Mouse (Mus musculus) T-helper 17 cell (primary cell): ENCODE measurements at regions not wholly inside any gene's neighbourhood (a gene's known extent, or its start where the extent isn't known, plus 50 kb on each side); places are given as distances from the start of the nearest gene placed in this dataset.
"Not testable (repeated sequence)": the region's sequence is repeated elsewhere in the genome, so short reads cannot be mapped to it uniquely, and the experiment has no call there.

Source experiments
- in situ Hi-C, 2 experiments: fragments of 300-600 bp; cut with MboI, MseI; formaldehyde crosslinking; loops; 1 replicate in 1 of 2; 2 replicates in 1 of 2; pipeline ENCODE4 v1.15.1; 2025; ENCODE audit warnings: high pct_unique_total_duplicates in 2 of 2

DNA sequence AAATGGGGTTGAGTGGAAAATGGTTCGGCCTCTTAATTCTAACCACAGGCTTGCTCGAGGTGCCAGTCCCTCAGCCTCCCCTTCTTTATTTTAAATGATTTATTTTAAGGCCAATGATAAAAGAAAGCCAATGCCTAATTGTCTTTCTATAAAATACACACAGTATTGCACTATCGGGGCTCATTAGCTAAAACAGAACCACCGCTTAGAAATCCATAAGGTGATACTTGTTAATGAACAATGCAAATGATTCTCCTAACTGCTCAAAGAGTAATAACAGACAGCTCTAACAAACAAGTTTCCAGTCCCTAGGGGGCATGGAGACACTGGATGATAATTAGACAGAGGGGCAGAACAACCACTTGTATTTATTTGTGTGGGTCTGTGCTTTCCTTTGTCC is 58.8 kb downstream of the Emx2 start:
- in situ Hi-C loops: no loop called here

DNA sequence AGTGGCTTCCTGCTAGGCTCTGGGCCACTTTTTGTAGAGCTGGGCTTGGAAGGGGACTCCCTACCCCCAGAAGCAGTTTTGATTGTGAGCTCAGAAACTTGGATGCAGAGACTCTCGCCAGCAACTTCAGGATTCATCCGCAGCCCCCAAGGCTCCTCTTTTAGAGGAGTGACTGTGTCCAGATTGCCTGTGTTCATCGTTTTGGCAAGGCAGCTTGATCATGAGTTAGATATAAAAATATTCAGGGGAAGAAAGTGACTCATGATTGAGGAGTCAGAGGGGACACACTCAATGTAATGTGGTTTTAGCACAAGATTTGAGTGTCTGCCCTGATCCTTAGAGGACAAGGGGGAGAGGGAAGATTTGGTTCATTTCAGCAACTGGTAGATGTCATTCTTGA is 61.0 kb downstream of the Emx2 start:
- in situ Hi-C loops: no loop called here

DNA sequence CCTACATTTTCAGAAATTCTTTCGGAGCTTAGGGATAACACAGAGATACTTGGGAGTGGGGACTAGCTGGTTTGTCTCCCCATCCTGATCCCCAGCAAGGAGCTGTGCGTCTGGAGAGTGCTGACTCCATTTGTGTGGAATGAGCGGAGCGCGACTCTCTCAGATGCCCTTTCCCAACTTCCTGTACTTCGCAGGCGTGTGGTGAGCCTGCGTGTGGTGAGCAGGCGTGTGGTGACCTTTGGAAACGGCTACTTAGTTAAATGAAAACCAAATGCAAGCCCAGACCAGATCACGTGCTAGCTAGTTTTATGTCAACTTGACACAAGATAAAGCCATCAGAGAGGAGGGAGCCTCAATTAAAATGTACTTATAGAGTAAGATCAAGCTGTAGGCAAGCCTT is 64.0 kb downstream of the Emx2 start:
- in situ Hi-C loops: no loop called here

DNA sequence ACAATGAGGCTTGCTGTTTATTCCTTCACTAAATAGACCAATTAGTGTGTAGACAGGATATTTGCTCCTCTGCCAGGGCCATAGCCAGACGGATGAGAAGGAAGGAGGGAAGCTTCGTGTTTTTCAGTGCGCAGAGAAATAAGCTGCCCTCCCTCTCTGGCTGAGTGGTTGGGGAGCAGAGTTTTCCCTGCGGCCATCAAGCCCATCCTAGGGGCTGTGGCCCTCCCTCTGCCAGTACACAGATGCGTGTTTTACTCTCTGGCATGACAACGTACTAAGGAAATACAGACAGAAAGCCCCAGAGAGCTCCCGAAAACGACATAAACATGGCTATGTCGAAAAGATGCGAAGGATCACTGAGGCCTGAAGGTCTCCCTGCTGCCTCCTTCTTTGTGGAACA is 65.2 kb downstream of the Emx2 start:
- in situ Hi-C loops: no loop called here

DNA sequence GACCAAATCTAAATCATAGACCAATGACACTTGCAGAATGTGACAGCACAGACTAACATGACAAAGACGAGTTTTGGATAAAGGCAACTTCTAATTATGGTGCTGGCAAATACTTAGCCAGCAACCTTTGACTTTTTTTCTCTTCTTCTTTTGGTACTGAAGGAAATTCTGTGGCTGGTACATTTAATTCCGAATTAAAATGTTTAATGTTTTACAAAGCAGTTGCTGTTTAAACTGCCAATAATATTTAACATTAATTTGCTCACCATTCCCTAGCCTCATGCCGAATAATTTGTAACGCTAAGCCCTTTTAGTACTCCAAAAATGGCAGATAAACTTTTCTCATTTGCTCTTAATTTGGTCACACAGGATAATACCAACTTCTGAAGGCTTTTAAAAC is 105.9 kb downstream of the Emx2 start:
- in situ Hi-C loops: no loop called here

DNA sequence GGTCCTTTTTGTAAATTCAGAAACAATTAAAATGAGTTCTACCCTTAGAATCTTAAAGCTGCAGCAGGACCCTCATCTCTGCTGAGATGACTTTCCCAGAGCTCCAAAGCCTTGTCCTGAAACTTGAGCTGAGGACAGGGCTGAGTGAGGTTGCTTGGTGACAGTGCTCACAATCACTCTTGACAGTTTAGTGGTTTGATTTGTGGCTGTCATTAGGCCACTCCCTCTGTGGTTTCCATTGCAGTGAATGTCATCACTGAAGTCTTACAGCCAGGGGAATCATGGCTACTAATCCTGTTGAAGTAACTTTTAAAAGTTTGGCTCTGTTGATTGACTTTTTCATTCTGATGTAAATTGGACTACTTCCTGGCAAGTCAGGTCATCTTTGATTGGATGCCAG is 110.7 kb downstream of the Emx2 start:
- in situ Hi-C loops: no loop called here

DNA sequence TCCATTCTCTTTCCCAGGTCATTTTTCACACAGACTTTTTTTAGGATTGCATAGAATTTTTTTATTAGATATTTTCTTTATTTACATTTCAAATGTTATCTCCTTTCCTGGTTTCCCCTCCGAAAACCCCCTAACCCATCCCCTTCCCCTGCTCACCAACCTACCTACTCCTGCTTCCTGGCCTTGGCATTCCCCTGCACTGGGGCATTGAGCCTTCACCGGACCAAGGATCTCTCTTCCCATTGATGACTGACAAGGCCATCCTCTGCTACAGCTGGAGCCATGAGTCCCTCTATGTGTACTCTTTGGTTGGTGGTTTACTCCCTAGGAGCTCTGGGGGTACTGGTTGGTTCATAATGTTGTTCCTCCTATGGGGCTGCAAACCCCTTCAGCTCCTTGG is 111.4 kb downstream of the Emx2 start:
- in situ Hi-C loops: not testable (repeated sequence)

DNA sequence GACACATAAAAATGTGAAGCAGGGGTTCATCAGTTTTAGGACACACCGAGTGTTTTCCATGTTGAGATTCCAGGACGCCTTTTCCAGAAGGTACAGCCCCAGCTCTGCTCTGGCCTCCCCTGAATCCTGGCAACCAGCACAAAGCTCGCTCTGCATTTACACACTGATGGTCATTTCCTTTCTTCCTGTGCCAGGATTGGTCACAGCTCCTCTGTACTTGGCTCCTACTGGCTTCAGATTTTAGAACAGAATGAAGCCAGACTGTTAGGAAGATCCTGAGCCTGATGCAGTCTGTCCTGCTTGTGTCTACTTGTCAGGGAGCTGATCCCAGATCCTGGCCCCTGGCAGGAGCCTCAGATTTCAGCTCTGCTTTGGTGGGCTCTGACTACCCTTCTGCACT is 116.2 kb downstream of the Emx2 start:
- in situ Hi-C loops: no loop called here

DNA sequence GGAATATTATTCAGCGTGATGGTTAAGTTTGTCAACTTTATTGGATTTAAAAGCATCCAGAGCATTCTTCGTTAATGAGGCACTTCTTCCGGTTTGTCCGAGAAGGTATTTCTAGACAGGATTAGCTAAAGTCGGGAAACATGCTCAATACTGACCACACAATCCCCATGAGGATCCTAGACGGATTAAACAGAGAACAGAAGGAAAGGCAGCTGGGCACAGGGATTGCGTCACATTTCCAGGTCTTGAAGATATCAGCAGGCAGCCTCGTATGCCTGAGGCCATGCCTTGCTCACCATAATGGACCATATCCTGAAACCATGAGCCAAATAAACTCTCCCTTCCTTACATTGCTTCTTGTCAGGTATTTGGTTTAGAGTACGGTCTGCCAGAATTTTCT is 119.7 kb downstream of the Emx2 start:
- in situ Hi-C loops: no loop called here

DNA sequence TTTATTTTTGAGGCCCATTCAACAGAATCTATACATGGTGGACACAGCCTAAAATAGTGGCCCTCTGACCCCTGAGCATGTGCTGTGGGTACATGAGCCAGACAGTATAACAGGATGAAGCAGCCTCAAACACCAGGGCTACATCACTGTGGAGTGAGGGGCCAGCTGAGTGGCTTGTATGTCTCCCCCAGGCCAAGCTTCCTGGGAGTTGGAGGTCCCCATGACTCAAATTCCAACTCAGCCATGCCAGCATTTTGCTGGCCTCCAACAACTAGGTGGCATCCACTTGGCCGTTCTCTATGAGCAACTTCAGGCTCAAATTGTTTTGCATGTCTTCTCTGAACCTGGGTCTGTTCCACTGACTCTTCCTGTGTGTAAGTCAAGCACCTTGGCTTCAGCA is 121.5 kb downstream of the Emx2 start:
- in situ Hi-C loops: no loop called here

DNA sequence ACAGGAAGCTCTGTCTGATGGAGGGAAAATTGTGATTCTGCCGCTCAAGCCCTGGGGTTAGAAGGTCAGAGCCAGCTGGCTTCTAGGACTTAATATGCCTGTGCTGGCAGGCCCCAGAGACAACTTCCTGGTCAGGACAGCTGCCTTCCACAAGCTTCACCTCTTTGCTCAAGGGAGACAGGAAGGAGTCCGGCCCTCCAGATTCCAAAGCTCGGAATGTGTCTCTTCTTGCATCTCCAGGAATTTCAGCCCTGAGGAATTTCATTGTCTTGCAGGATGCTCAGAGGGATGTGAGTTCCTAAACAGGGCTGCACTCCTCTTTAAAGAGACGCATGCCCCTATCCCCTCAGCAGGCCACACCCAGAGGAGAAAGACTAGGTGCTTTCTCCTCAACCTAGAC is 127.7 kb downstream of the Emx2 start:
- in situ Hi-C loops: no loop called here

DNA sequence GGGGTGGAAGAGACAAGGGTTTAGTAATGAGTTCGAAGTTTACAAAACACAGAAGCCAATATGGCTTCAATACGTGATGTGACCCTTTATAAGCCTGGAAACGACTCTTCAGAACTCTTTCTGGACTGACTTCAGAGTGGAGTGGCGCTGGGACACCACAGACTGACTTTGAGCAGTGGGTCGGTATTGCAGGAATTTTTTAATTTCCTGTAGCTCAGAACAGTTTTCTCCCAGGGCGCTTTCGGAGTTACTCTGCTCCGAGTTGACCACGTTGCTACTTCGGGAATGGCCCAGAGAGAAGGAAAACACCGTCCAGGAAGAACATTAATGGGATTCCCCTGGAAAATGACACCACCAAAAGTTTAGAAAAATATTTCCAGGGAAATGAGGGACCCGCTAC is 129.1 kb downstream of the Emx2 start:
- in situ Hi-C loops: no loop called here

DNA sequence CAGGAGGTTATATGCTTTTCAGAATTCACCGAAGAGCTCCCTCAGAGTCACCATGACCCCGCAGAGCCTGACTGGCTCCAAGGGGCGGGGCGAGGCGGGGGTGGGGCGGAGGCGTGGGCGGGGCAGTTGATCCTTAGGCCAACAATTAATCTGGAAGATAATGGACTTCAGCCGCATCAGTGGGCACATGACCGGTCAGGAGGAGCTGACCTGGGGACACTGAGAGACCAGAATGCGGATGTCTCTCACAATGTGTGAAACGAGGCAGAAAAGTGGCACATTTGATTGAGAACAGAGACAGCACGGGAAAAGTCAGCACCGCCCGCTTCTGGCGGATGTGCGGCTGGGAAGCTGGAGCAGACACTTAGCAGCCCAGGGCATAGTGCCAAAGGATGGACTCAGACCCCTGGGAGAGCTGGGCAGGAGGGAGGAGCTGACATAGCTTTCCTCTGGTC is 129.9 kb downstream of the Emx2 start:
- in situ Hi-C loops: no loop called here

DNA sequence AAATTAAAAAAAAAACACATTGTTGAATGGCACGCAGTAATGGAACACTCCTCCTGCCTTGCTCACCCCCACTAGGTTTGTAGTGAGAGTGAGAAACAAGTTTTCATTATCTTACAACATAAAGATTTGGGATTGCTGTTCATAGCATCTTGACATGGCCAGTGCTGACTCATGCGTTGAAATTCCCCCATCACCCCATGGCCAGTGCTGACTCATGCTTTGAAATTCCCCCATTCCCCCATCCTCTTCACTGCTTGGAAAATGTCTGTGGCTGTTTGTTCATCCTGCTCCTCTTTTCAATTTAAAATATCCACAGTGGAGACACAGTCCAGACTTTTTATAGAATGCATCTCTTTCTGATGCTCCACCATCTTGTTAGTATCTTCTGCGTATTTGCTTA is 131.8 kb downstream of the Emx2 start:
- in situ Hi-C loops: no loop called here

DNA sequence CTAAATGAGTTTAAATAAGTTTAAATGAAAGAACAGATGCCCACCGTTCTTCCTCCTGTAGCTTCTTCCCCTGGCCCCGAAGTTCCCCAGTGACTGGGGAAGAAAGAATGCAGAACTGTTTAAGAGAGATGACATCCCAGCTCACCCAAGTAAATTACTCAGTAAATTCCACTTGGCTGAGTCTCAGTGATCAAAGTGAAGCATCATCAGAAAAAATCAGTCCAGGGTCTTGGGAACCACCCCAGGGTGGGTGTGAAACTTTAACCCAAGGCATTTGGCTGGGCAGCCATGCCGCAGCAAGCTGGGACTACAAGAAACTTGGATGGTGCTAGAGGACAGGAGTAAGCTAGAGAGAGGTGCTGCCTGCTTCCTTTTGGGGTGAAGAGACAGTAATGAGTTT is 133.9 kb downstream of the Emx2 start:
- in situ Hi-C loops: no loop called here

DNA sequence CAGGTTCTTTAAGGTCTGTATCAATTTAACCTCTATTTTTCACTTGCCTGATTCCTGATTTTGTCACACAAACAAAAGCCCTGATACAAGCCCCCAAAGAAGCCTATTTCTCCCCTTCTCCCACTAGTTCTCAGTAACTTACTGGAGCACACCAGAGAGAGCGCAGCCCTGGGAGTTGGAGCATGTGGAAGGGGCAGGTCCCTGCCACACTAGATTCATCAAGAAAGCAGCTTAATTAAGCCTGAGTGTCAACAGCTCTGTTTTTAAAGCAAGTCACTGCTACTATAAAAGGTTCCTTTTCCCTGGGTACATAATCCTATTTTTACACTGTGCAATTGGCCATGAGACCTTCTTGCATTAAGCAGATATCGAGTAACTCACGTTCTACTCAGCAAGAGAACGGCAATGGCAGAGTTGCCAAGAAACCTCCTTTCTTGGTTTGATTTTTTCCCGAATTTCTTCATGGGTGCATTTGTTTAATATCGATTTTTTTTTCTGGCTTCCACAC is 166.2 kb downstream of the Emx2 start:
- in situ Hi-C loops: no loop called here

DNA sequence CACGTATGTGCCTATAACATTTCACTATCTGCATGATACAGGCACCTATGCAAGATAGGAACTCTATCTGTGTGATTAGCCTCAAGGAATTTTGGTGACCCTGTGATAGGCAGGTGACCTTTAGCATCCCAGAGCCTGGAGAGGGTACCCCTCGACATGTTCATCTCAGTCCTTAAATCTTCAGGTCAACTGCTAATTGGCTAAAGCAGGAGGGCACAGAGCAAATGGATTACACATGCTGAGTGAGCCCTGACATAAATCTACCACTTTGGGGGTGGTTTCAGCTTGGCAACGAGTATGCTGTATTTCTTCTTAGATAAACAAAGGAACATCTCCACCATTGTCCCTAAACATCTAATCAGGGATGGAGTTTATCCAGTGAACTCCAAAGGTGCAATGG is 169.5 kb downstream of the Emx2 start:
- in situ Hi-C loops: no loop called here

DNA sequence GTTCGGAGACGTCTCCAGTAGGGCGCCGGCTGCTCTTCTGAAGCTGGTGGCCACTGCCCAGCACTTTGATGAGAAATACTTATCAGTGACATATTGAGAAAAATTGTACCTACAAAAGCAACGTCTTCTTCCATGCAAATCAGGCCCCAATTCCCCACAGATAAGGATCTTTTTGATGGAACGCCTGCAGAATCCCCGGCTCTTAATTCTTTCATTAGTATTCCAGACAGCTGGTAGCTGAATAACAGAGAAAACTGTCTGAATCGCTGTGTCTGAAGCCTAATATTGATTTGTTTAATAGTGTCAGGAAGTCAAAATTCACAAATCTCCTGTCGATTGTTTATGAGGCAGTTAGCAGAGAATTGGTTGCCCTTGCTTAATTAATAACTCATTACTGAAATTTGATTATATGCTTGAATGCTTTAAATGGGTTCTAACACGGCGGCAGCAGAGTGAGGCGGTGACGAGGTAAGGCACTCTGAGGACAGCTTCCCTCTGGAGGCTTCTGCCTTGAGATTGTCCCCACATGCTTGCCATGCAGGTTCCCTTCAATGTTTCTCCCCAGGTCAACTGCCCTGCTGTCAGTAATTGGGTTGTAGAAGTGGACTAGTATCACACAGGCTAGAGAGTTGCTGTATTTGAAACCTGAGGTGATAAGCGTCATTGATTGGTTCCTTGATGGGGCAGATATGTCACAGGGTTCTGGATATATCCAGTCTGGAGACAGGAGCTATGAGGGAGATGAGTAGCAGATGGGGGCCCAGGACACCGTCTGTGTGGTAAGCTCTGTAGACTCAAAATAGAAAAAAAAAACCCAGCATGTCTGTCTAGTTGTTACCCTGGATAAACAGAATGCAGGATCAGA is 170.4 kb downstream of the Emx2 start:
- in situ Hi-C loops: no loop called here

DNA sequence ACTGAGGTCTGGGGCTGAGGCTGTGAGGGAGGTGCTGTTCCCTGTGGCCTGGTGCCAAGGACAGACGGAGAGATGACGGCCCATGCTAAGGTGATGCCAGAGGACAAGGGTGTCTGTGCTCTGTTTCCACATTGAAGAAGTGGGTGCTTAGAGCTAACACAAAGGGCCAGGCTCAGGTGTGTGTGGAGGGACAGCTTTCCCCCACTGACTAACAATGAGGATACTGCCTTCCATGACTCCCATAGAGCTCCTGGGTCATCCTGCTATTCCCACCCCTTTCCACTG is 170.9 kb downstream of the Emx2 start:
- in situ Hi-C loops: no loop called here

DNA sequence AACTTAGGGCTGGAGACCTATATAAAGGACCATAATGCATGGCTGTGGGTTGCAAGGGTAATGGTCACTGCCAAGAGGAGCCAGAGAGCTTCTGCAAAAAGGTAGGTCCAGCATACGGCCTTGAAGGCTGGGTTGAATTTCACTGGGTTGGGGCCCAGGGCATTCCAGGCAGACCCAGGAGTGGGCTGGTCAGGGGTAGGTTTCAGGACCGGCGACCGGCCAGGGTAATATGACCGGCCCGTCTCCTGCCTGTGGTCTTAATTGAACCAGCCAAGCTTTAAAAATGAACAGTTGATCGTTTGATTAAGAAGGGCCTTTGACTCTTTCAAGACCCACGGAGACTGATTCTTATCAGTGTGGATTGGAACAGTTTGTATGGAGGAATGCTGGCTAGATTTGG is 171.9 kb downstream of the Emx2 start:
- in situ Hi-C loops: no loop called here

DNA sequence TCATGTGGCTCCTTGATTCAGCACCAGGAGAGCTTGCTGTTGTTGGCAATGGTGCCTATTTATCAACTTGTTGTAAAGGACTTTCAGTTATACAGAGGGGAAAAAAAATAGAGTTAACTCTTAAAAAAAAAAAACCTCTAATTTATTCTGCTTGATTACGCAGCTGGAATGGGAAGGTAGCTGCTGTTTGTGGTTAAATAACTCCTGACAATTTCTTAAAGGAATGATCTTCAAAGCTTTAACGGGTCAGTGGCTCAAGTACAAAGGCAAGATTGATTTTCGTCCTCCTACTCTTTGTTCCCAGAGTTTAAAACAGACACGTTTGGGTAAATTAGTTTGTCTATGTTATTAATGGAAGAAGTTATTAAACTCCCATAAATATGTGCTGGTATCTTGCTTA is 172.5 kb downstream of the Emx2 start:
- in situ Hi-C loops: no loop called here

DNA sequence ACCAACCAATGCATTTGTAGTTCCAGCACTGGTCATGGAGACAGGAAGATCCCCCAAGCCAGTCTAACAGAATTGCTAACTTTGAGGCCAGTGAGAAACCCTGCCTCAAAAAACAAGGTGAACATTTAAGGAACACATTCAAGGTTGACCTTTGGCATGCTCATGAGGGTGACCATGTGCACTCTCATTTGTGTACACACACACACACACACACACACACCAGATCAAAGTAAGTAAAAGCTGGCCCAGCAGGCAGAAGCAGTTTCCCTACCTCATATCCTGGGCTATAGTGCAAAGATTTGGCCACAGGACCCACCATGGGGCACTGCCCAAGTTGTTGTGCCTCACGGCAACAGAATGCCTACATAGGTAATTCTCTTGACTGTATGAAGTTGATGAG is 173.4 kb downstream of the Emx2 start:
- in situ Hi-C loops: no loop called here

DNA sequence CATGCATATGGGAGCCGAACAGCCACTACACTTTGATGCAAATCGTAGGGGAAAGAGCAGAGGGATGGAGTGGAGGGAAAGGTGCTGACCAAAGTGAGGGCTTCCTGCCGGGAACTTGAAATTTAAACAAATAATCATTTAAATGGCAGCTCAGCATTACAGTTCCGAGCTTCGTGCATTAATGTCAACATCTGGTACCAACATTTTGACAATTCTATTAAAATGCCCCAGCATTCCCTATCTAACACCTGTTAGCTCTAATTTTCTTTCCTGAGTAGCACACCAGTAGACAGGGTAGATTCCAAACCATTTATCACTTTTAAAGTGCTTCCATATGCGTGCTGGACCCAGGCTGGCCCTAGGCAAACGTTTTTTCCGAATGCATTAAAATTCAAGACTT is 178.1 kb downstream of the Emx2 start:
- in situ Hi-C loops: no loop called here

DNA sequence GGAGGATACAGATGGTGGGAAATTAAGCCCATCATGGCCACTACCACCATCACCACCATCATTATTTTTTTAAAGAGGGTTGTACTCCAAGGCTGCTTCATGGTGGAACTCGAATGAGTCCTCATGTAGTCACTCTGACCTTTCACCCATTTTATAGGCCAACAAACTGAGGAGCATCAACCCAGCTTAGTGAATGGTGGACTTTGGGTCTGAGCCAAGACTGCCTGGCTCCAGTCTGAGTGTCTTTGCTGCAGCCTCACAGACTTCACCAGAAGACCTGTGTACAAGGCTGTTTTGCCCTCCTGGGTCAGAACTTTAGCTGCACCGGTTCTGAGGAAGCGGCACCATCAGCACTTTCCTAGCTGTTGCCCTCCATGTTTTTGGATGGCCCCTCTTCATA is 184.4 kb downstream of the Emx2 start:
- in situ Hi-C loops: no loop called here
